Mouse (Mus musculus) kidney, embryonic 14.5 days (tissue): ENCODE results near the gene Nat8f4. TPM values are rescaled to one million over a fixed set of nuclear protein-coding genes. Genes with fewer than 3 reads are reported as not detected.
"Not testable (repeated sequence)": the region's sequence is repeated elsewhere in the genome, so short reads cannot be mapped to it uniquely, and the experiment has no call there.

Experiments used
- ATAC-seq: fragments of 200-750 bp; cut with Nextera tagmentation; 2 replicates; pipeline ENCODE4 v1.8.0; 2017; ENCODE audit warnings: moderate number of reproducible peaks, mild to moderate bottlenecking, moderate TSS enrichment, moderate library complexity; ENCODE audit not compliant: low FRiP score, low TSS enrichment
- H3K27ac ChIP-seq: fragments of 300-500 bp; sonication (generic); 2 replicates; pipeline ENCODE4 v1.5.1; 2014; ENCODE audit warnings: low read depth, mild to moderate bottlenecking, low read length, moderate library complexity, mixed read lengths
- H3K27me3 ChIP-seq: fragments of 300-500 bp; sonication (generic); 2 replicates; pipeline ENCODE4 v1.6.1; 2014; ENCODE audit warnings: mild to moderate bottlenecking, low read length; ENCODE audit not compliant: control insufficient read depth, insufficient read depth
- H3K36me3 ChIP-seq: fragments of 300-500 bp; sonication (generic); 2 replicates; pipeline ENCODE4 v1.6.1; 2014; ENCODE audit warnings: low read length, mixed read lengths; ENCODE audit not compliant: control insufficient read depth, insufficient read depth
- H3K4me1 ChIP-seq: fragments of 300-500 bp; sonication (generic); 2 replicates; pipeline ENCODE4 v1.6.1; 2014; ENCODE audit warnings: low read length, mixed read lengths; ENCODE audit not compliant: control insufficient read depth, insufficient read depth
- H3K4me2 ChIP-seq: fragments of 300-500 bp; sonication (generic); replicated peaks from 2 replicates; pipeline ENCODE4 v1.6.1; 2014; ENCODE audit warnings: low read depth, mild to moderate bottlenecking, low read length
- H3K4me3 ChIP-seq: fragments of 300-500 bp; sonication (generic); 2 replicates; pipeline ENCODE4 v1.5.1; 2014; ENCODE audit warnings: mild to moderate bottlenecking, low read length
- H3K9ac ChIP-seq: fragments of 300-500 bp; sonication (generic); 2 replicates; pipeline ENCODE4 v1.6.1; 2014; ENCODE audit warnings: low read depth, mild to moderate bottlenecking, low read length, moderate library complexity
- H3K9me3 ChIP-seq: fragments of 300-500 bp; sonication (generic); 2 replicates; pipeline ENCODE4 v1.6.1; 2016; ENCODE audit warnings: low read length; ENCODE audit not compliant: control insufficient read depth
- WGBS: fragments of 180-500 bp; shearing (Covaris S2); extraction: QIAGEN DNeasy Blood & Tissue Kit; methylation state at CpG from one replicate; pipeline ENCODE4 v1.1.7; 2014; 5-methylcytosine and 5-hydroxymethylcytosine counted together
- polyA plus RNA-seq: library from polyadenylated mRNA; unstranded; fragments of >200 nt; fragmentation: Nextera tagmentation; extraction: Ambion mirVana; gene quantifications from 2 replicates; pipeline ENCODE4 v1.2.1, GENCODE M21; 2014

Gene Nat8f4
- polyA plus RNA-seq = 2.7 and 5.8 TPM in 2 replicates

DNA sequence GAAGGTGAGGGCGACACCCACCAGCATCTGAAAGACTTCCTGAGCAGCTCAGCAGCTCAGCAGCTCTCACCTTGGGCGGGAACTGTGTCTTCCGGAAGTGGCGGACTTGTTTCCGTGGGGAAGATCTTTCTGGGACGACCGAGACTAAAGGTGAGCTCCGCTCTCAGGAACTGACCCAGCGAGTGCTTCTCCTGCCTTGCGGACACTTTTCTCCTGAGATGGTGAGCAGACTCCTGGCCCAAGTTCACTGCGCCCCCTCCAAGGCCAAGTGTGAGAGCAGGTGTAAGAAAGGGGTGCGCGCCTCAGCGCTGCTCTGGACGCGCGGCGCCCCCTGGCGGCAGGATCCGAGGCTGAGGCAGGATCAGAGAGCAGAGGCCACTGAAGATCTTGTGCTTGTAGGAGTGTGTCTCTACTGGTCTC lies at the start of gene Nat8f4:
Nat8f4 (minus strand) TSS at position 243 of the 420 bp plus-strand sequence.
- peak; percentile 86 for ATAC-seq
- H3K4me1 ChIP-seq, H3K27me3 ChIP-seq, H3K9me3 ChIP-seq, H3K36me3 ChIP-seq, H3K9ac ChIP-seq, H3K27ac ChIP-seq: not testable (repeated sequence)
- Histone ChIP-seq H3K4me2 (peak within 1 kb of the TSS; percentile 8; the same call in 1 of the 2 replicates), H3K4me3 (peak within 1 kb of the TSS; percentile 17)
- 16% methylated on average over 20 of the region's 20 CpGs for WGBS

DNA sequence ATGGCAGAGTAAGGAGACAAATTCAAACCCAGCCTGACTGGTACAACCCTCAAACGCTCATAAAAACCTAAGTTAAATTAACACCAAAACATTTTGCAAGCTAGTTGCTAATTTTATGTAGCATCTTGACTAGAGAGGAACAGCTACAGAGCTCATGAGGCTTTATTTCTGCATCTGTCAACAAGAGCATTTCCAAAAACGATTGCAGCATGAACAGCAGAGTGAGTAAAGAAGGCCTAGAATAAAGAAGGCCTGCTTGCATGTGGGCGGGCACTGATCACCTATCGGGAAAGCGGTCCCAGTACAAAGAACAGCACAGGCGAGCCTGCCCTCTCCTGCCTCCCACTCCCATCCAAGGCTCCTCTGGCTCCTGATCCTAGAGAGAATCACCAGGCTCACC lies 43.9 kb upstream of the Nat8f4 start:
- Histone ChIP-seq H3K27ac (no peak overlapping the region), H3K36me3 (peaks cover 94% of the 10 kb centered on the region), H3K27me3 (no peaks in the 10 kb centered on the region), H3K4me1 (no peaks in the 10 kb centered on the region), H3K9me3 (no peaks in the 10 kb centered on the region), H3K9ac (no peak overlapping the region), H3K4me2 (no peak overlapping the region), H3K4me3 (no peak overlapping the region)
- 91% methylated on average over 6 of the region's 6 CpGs for WGBS
- no peak for ATAC-seq

DNA sequence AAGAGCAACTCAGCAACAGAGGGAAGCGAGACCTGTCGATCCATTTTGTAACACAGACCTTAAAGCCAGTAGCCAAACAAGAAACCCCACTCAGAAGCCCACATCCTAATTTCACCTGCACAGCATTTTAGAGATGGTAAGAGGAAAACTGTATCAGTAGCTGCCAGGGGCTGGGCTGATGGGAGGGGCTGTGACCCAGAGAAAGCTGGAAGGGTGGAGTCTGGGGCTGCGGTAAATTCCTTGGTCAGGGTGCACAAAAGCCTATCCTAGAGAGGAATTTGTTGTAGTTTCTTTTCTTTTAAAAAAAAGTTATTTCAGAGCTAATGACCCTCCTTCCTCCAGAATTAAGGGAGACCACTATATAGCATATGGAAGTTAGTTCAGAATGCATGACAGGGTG lies 37.8 kb upstream of the Nat8f4 start:
- Histone ChIP-seq H3K4me2 (no peak overlapping the region), H3K9ac (no peak overlapping the region), H3K27ac (no peak overlapping the region), H3K4me1 (no peaks in the 10 kb centered on the region), H3K4me3 (no peak overlapping the region), H3K9me3 (no peaks in the 10 kb centered on the region), H3K27me3 (no peaks in the 10 kb centered on the region), H3K36me3 (peaks cover 49% of the 10 kb centered on the region)
- ATAC-seq = no peak
- WGBS = 96% methylated on average over 3 of the region's 3 CpGs

DNA sequence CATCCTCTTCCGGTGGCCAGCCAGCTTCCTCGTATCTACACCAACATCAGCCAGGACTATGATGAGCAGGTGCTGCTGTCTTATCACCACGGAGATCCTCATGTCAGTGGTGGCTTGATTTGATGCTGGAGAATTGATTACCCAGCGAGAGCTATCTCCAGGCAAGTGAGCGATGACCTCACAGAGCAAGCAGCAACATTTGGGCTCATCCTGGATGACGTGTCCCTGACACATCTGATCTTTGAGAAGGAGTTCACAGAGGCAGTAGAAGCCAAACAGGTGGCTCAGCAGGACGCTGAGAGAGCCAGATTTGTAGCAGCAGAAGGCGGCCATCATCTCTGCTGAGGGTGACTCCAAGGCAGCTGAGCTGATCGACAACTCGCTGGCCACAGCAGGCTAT lies 34.0 kb upstream of the Nat8f4 start:
- Histone ChIP-seq H3K27me3 (no peaks in the 10 kb centered on the region), H3K9ac (no peak overlapping the region), H3K4me1 (no peaks in the 10 kb centered on the region), H3K36me3 (peaks cover 11% of the 10 kb centered on the region; the same call in 1 of the 2 replicates), H3K27ac (no peak overlapping the region), H3K4me3 (no peak overlapping the region), H3K4me2 (no peak overlapping the region), H3K9me3 (no peaks in the 10 kb centered on the region)
- ATAC-seq = no peak
- 79% methylated on average over 10 of the region's 10 CpGs for WGBS

DNA sequence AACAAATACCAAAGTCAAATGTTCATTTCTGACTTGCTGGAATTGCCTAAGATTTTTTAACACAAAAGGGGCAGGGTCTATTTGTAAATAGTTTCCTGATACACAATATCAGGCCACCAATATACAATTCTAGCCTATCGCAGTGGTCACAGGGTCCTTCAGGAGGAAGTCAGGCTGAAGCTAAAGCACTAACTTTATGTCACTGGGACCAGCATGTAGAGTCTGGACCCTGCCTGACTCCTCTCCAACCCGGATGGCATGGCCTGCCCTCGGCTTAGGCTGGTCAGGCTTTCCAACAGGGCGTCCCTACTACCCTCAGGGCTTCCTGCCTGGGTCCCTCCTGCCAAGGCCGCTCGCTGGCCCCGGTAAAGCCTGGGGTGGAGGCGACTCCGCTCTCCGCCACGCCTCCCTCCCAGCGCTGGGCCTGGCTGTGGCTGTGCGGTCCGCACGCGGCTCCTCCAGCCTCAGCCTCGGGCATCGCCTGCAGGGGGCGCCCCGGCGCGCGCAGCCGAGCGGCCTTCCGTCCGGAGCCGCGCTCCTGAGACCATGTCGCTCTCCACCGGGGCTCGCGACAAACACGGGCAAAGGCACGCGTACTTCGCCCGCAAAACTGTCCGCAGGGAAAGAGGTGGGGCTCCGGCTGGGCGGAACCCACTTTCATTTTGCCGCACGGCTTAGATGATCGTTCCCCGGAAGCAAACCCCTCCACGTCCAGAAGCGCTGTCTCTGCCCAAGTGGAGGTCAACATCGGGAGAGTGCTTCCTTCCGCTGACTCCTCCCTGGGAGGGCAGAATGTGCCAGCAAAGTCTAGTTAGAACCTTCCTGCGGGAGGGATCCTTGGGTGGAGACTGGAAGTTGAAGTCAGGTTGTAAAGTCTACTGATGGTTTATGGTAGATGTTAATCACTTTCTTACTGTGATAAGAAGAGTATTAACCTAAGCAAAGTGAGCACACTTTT lies 32.1 kb upstream of the Nat8f4 start:
- WGBS = 3% methylated on average over 50 of the region's 50 CpGs
- peak; percentile 96 for ATAC-seq
- not testable (repeated sequence) for H3K4me1 ChIP-seq, H3K36me3 ChIP-seq, H3K9me3 ChIP-seq, H3K27me3 ChIP-seq
- H3K27ac ChIP-seq = peak overlapping the region; percentile 67; the same call in 1 of the 2 replicates
- peak overlapping the region; percentile 59 for H3K9ac ChIP-seq
- H3K4me3 ChIP-seq = peak overlapping the region; percentile 46
- H3K4me2 ChIP-seq = peak overlapping the region; percentile 45

DNA sequence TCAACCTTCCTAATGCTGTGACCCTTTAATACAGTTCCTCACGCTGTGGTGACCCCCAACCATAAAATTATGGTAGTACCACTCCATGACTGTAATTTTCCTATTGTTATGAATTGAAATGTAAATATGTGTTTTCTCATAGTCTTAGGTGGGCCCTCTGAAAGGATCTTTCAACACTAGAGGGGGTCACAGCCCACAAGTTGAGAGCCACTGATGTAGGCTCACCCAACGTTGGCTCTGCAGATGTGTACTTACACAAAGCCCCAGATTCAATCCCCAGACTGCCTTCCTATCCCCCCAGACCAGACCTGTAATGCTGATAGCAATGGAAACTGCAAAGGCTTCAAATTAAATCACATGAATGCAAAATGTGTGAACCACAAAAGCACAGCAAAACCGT lies 31.0 kb upstream of the Nat8f4 start:
- no peaks in the 10 kb centered on the region for H3K9me3 ChIP-seq
- no peak overlapping the region for H3K9ac ChIP-seq
- H3K36me3 ChIP-seq = peaks cover 5% of the 10 kb centered on the region; the same call in 1 of the 2 replicates
- no peaks in the 10 kb centered on the region for H3K4me1 ChIP-seq
- no peak overlapping the region for H3K27ac ChIP-seq
- 61% methylated on average over 3 of the region's 3 CpGs for WGBS
- no peak for ATAC-seq
- H3K4me2 ChIP-seq = no peak overlapping the region
- no peaks in the 10 kb centered on the region for H3K27me3 ChIP-seq
- H3K4me3 ChIP-seq = no peak overlapping the region

DNA sequence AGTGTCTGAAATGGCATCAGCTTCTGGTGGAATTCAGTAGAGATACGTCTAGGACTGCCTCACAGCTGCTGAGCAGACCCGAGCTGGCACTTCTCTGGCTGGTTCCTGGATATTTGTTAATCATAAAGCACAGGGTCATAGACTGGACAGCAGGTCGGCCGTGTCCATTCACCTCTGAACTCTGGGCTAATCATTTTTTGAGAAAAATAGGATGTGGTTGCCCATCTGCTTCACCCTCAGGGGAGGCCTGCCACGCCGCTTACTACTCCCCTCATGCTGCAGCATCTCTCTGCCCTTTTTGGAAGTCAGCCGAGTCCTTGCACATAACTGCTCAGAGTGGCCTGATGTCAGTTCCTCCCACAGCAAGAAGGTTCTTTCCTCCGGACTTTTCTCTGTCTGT lies 29.4 kb upstream of the Nat8f4 start:
- WGBS = 67% methylated on average over 8 of the region's 8 CpGs
- H3K27ac ChIP-seq = no peak overlapping the region
- H3K9me3 ChIP-seq = no peaks in the 10 kb centered on the region
- H3K27me3 ChIP-seq = no peaks in the 10 kb centered on the region
- ATAC-seq = no peak
- H3K4me3 ChIP-seq = no peak overlapping the region
- H3K36me3 ChIP-seq = peaks cover 16% of the 10 kb centered on the region; the same call in 1 of the 2 replicates
- no peak overlapping the region for H3K4me2 ChIP-seq
- H3K4me1 ChIP-seq = no peaks in the 10 kb centered on the region
- H3K9ac ChIP-seq = no peak overlapping the region

DNA sequence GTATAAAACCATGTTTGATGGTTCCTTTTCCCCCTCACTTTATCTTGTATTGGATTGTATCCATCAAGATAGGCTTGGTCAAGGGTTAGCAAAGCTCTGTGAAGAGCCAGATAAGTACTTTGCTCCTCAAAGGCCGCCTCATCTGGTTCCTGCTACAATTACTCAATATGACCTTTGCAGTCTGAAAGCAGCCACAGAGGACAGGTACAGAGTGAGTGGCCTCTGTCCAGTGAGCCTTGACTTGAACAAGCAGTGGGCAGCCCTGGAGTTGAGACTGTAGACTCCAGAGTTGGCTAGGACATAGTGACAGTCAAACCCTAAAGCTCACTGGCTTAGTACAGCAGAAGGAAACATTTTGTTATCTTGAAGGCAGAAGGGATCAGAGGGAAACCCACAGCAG lies 24.6 kb upstream of the Nat8f4 start:
- H3K9ac ChIP-seq = no peak overlapping the region
- no peak overlapping the region for H3K27ac ChIP-seq
- ATAC-seq = no peak
- WGBS = 93% methylated on average over 1 of the region's 1 CpGs
- no peak overlapping the region for H3K4me2 ChIP-seq
- H3K4me1 ChIP-seq = no peaks in the 10 kb centered on the region
- peaks cover 54% of the 10 kb centered on the region for H3K36me3 ChIP-seq
- H3K9me3 ChIP-seq = no peaks in the 10 kb centered on the region
- H3K27me3 ChIP-seq = no peaks in the 10 kb centered on the region
- no peak overlapping the region for H3K4me3 ChIP-seq
